Mouse (Mus musculus): ENCODE data around the gene Fmo1. TPM values are rescaled to one million over a fixed set of nuclear protein-coding genes. Genes with fewer than 3 reads are reported as not detected.

Fmo1 gene
- total RNA-seq (2021), result 10 to 100 TPM; 13.1 to 17.0 TPM
- long read RNA-seq, experiment 1, partial matches to known transcripts, result 3 of 7 reads
- long read RNA-seq, experiment 1, other reads (novel, unspliced or antisense), result 3 of 7 reads
- long read RNA-seq, experiment 2, transcript Fmo1-201 (9 exons, 2,388 nt), result major isoform, 9 of 12 reads
- long read RNA-seq, experiment 2, partial matches to known transcripts, result 2 of 12 reads
- long read RNA-seq, experiment 2, other reads (novel, unspliced or antisense), result 1 of 12 reads

DNA sequence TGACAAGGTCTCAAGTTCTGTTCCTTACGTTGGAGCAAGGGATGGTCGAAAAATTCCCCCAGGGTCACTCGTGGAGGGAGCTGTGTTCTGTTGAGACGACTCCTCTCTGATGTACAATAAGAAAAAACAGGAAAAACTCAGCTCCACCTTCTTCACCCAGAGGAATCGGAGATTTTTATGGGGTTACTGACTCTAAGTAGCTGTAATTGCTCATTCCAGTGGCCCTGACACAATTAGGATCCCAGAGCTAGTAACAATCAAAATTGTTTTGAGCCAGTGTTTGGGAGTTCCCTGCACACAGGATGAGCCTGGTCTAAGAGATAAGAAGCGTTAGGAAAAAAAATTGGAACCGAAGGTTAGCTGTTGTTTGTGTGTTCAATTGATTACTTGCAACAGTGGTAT, at the start of gene Fmo1:
Gene Fmo1, minus strand, starts transcription at position 331 of the 402 bp plus-strand sequence.
- intact Hi-C loops (cut with DNase I), result no loop called here
- DNase-seq, result no peak

DNA sequence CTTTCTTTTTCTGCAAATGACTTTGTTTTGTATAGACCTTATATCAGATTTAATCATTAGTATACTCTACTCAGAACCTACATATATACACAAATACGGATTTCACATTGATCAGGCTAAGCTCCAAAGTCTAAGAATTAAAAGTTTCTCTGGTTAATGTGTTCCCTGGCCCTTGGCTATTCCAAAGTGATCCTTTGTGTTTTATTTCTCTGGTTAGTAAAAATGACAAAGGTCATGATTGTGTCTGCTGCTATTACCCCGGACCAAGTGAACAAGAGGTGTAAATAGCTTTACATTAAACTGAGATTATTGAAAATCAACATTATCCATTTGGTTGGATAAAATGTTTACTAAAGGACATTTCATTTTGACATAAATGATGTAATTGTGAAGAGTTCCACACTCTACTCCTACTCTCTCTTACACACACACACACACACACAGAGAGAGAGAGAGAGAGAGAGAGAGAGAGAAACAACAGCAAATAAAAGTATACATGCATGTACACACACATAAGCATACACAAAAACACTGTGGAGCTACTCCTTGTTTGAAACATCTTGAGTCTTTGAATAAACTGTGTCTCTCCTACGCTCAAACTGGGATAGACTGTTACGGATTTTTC, 48.6 kb upstream of the Fmo1 start:
- DNase-seq, result no peak
- intact Hi-C loops (cut with DNase I), result no loop called here

DNA sequence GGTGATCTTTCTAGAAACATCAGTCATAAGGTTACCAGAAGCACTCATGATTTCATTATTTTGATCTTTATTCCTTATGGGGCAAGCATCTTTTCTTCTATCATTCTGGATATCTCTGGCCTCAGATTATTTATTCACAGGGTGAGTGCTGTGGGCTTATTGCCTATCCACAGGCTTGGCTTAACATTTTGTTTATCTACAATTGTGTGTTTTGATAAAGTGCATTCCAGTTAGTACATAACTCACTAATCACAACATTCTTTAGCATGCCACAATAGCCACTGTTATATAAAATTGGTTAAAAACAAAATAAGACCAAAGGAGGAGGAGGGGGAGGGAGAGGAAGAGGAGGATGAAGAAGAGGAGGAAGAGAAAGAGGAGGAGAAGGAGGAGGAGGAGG, 45.7 kb upstream of the Fmo1 start:
- no peak for DNase-seq
- intact Hi-C loops (cut with DNase I), result no loop called here

DNA sequence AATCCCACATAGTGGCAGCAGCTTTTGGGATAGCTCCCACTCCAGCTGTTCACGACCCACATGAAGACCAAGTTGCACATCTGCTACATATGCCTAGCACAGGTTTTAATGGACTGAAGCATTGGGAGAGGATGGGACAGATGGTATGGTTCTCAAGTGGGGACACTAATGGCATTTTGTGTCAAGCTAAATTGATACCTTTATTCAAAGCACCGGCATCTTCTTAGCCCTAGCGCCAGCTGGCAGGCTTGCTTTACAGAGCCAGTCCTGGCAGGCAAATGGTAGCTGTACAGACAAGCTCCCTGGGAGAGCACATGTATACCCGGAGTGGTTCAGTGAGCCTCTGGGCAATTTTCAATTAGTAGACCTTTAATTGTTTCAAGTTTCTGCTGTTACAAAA, 35.5 kb upstream of the Fmo1 start:
- intact Hi-C loops (cut with DNase I), result no loop called here
- DNase-seq, result no peak

DNA sequence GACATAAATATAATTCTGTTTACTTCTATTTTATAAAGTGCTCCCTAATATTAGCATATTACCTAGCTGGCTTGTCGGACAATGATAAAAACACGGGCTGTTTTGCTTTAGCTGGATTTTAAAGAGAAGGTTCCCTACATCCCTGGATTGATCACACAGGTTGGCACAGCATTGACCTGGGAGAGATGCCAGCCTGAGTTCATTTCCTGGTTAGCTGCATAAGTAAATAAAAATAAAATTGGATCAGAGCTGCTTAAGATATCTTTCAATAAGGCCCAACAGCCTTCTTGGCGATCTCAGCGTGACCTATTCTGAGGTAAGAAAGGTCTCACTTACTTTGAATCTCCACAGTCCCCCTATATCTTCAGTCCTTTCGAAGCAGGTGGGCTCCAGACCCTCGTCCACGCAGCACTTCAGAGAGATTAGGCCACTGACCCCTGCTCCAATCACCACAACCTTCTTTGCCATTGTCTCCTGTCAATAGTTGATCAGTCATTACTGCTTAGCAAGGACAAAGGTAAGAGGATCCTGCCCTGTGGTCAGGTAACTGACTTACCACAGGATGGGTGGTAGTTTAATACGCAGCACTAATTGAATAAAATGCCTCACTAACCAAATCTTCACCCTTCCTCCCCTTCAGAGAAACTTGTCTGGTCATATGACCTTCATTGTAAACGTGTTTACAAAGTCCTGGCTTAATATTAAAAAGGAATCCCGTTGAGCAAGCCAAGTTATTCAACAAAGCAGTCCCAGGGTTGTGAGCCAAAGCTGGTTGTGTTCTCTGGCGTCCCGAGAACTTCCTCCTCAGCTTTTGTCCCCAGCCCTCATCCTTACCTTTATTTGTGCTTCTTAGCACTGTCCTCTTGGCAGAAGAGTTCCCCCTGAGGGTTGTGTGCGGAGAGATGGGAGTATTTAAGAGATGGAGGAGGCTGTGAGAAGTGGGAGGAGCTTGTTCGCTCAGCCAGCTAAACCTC, 31.7 kb upstream of the Fmo1 start, which contains the start of gene Fmo2:
Gene Fmo2, minus strand, starts transcription at position 889 of the 974 bp plus-strand sequence.
- peak; percentile 25 to 48 for DNase-seq
- intact Hi-C loops (cut with DNase I), result loop anchor here (5.0 kb wide), 1 partner anchor 159 kb away; no protein-coding TSS in a partner anchor

DNA sequence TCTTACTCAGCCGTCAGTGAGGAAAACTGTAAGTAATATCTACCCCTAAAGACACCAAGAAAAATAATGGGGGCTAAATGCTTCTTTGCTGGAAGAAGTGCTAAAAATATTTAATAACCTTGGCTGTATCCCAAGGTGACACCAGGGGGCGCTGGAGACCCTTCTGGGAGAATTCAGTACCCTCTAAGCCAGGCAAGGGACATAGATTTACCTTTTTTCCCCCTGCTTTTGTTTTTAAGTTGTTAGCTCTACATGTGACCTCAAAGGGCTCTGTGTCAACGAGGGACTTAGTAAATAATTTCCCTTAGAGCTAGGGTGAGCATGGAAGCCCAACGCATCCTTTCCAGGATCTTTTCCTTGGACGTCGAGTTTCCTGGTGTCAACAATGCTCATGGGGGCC, 29.5 kb upstream of the Fmo1 start:
- intact Hi-C loops (cut with DNase I), result loop anchor here (5.0 kb wide), 1 partner anchor 161 kb away; no protein-coding TSS in a partner anchor

DNA sequence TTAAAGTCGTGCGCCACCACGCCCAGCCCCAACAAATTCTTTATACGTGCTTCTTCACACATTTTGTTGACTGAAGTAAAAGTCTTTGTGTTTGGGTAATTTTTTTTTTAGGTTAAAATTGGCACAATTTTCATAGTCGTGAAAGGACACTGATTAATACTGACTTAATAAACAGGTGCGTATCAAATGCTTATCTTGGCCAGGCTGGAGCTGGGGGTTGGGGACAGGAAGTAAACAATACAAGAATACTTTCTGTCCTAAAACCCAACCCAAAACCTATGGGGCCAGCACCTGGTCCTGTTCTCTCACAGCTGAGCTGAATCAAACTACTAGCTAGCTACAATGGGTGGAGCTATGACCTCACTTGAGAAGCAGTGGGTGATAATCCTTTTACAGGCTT, 26.6 kb upstream of the Fmo1 start:
- intact Hi-C loops (cut with DNase I), result no loop called here
- DNase-seq, result no peak

More for the DNA sequence above, 29.5 kb upstream of the Fmo1 start:
- peak; percentile 62 to 63 for DNase-seq

DNA sequence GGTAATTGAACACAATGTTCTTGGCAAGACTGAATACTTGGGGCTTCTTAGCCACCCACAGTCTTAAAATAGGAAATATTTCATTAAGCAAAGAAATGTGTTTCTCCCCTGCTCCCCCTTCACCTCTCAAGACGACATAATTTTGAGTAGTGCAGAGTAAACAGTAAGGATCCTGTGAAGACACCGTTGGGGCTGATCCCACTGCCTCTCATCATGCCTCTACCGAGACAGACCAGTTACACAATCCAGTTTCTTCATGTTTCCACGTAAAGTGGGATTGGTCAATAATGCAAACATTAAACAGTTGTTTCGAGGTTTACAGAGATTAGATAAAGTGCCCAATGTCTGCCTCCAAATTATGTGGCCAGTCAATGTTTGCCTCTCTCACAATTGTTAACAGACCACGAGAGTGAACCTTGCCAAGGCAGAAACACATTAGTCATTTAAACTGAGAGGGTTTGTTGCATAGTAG, 25.6 kb upstream of the Fmo1 start:
- intact Hi-C loops (cut with DNase I), result no loop called here
- peak in 1 of 2 experiments; percentile 38 for DNase-seq

DNA sequence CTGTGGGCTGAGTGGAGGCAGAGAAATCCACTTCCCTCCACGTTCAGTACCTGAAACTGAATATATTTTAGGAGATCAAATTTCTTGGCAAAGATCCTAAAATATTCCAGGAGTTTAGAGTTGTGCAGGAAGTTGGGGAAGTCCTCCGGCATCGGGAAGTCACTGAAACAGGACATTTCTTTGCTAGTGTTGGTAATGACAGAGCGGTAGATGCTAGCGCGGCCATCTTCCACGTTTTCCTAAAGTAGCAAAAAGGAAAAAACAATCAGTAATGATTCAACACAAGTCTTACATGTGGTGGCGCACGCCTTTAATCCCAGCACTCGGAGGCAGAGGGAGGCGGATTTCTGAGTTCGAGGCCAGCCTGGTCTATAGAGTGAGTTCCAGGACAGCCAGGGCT, 22.2 kb upstream of the Fmo1 start:
- DNase-seq, result no peak
- intact Hi-C loops (cut with DNase I), result no loop called here

DNA sequence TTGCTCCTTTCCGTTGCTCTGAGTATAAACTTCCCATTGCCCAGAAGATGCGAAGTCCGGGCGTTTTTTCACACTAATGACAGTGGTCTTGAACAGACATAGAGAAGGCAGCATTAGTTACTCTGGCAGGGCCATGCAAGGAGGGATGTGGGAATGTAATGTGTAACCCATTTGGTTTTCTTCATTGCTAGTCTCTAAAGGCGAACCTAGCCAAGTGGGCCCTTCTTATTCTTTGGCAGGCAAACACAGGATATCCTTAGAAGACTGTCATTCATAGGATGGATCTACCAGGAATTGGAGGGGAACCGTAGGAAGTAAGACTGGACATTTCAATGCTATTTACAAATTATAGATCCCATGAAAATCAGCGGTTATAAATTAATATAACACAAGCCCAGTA, 21.2 kb upstream of the Fmo1 start:
- no peak for DNase-seq
- intact Hi-C loops (cut with DNase I), result no loop called here

DNA sequence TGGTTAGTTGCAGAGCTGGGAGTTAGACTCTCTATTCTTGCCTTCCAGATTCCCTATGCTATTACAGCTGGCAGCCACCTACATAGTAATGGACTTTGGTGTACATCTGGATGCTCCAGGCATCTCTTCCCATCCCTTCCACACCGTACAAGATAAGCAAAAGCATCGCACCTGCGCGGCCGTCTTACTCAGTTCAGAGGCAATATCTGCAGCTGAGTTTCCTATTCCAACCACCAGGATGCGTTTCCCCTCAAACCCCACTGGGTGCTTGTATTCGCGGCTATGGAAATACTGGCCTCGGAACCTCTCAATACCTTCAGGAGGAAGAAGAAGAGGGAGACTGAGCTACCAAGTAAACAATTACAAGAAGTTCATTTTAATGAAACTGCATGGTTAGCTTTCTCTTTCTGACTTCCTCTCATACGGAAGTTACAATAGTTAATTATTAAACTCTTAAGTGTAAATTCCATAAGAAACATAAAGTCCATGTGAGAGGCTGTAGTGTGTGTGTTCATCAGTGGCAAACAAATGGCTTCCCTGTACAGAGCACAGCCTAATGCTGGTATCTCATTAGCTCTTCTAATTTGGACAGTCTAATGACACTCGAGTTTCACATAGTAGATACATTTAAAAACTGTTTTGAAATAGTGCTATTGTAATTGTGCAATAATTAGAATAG, 19.9 kb upstream of the Fmo1 start:
- no peak for DNase-seq
- intact Hi-C loops (cut with DNase I), result no loop called here

DNA sequence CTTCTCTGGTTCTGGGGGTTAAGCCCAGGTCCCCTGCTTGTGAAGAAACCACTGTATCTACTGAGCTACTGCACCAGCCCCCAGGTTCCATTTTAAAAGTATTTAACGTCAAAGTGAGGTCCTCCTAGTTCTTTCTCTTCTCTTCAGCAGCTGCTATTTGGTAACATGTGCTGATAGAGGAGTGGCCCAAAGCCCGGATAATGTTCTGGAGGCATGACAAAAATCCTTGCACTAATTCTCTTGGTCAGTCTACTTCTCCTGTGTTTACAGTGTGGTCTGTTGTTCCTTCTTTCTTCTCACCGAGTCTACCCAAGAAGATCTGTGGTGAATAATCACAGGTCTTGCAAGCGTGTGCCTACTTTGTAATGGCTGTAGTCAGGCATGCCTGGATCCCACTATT, 16.3 kb upstream of the Fmo1 start:
- intact Hi-C loops (cut with DNase I), result no loop called here
- DNase-seq, result no peak

DNA sequence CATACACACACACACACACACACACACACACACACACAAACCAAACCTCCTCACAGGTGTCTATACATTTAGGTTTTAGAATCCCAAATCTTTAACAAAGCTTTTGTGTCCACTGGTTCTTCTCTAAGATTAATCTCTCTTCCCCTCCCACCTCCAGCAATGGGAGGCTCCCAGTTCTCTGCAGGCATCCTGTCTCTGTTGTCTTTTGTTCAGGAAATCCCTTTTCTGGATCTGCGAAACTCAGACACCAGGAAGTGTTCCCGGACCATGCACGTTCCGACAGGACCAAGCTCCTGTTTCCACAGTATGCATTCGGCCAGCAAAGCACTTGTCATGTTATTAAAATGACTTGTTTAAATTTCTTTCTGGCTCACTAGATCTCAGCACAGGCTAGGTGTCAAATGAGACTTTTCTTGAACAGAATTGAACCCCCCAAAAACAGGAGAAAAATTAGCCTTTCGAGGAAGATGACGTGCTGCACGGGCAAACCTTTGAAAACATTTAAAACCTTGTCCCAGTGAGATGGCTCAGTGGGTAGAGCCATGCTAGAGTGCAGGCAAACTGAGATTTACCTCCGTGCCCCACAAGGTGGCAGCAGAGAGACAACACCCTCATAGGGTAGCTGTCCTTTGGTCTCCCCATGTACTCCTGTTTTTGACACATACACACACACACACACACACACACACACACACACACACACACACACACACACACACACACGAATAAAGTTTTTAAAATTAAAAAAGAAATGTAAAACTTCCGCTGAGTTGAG, 13.4 kb upstream of the Fmo1 start:
- intact Hi-C loops (cut with DNase I), result no loop called here

DNA sequence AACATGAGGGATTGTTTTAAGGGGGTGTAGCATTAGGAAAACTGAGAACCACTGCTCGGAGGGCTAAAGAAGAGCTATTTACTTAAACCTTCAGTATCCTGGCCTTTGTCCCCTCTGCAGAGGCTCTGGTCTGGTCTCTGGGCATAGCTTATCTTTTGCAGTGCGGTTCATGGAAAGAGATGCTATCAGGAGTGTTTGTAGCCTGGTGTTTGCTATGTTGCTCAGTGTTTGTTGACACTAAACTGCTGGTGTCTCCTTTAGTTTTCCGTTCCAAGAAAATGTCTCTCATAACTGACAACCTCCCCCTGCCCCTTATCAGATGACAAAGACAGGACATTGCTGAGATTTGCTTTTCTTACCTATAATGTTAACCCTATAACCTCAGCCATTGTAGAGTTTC, 8.7 kb upstream of the Fmo1 start:
- no peak for DNase-seq
- intact Hi-C loops (cut with DNase I), result no loop called here

More for the DNA sequence above, 13.4 kb upstream of the Fmo1 start:
- DNase-seq, result peak; percentile 51 to 55

DNA sequence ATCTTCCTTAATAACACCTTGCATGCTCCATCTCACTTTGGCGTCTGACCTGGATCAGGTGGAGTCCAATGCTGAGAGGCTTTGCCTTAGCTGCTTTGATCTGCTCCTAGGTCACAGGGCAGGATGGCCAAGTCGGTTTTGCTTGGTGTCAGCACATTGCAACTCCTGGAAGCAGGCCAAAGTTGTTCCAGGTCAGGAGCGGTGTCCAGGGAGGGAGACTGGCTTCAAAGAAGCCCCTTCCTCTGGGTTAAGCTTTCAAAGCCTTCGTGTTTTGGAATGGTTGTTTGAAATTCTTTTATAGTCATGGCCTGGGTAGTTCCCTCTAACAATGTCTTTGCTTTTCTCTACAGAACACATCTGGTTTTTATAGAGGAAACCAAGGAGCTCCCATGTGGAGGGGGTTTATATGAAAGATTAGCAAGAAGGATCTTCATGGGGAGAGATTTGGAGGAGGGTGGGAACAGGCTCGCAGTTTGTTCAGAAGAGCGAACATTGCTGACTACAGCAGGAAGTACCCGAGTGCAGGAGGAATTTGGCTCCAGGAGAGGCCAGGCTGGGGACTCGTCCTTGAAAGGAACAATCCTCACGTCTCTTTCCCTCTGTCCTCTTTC, 5.4 kb upstream of the Fmo1 start:
- intact Hi-C loops (cut with DNase I), result no loop called here
- no peak for DNase-seq

DNA sequence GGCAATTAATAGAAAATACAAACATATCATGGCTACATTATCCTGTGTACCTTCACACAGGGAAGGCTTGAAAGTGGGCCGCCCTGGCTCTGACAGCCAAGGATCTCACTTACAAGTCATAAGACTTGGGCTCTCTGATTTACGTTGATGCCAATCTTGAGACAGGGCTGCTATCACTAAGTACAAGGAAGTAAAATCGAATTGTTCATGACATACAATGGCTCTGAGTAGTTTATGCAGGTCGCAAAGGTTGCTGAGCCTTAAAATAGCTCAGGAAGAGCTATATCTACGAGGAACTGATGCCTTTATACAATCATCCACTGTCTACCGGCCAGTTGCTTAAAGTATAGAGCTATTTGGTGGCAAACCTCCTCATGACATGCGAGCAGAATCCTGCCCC, 4.6 kb upstream of the Fmo1 start:
- no peak for DNase-seq
- intact Hi-C loops (cut with DNase I), result no loop called here

DNA sequence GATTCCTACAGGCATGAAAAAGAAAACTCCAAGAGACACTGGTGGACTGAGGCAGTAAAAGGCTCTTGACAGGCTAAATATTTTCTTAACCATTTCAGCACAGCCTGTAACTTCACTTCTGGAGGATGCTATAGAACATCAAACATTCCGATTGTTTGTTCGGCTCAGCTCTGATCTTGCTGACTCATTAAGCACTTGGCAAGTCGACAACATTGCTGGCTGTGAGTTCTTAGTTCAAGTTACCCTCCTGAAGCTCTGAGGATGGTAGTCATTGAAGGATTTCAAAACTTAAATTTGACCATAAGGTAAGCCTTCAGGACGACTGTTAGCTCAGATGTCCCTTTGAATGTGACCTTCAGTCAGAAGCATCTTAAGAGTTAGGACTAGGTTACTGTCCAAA, 986 bp upstream of the Fmo1 start:
- DNase-seq, result no peak
- intact Hi-C loops (cut with DNase I), result no loop called here

DNA sequence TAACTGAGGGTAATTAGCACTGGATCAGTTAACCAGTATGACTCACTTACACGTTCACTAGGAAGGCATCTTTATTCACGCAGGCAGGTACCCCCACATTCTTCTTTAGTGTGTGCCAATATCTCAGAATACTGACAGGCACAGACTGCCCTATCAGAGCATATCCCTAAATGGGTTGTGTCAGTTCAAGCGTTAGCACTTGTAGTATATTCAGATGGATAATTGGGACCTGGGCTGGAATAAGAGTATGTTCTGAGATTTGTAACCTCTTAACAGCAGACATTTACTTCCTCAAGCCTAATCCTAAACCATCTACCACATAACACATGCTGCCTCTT, 948 bp downstream of the Fmo1 start:
- intact Hi-C loops (cut with DNase I), result no loop called here
- DNase-seq, result no peak

DNA sequence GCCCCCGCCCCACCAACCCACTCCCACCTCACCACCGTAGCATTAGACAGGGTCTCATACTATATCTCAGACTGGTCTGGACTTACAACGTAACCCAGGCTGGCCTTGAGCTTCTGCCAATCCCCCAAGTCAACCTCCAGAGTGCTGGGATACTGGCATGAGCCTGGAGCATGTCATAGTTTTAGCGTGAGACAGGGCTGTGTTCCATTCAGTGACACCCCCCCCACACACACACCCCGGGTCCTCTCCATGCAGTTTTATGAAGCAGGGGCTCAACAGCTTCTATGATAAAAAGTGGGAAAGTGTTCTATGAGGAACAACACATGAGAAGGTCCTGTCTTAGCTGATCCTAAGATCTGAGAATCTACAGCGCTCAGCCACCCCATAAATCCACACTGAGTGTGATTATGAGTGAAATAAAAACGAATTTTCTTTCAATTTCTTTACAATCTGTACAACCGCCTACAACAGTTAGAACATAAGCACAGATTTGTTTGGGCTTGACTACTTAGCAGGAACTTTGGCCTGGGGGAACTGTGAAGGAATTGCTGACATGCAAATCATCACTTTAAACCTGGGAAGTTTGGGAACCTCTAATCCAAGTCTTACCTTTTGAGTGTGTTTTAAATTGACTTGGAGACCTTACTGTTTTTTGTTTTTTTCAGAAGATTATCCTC, 1.5 kb downstream of the Fmo1 start:
- intact Hi-C loops (cut with DNase I), result no loop called here
- DNase-seq, result no peak
